Mouse (Mus musculus): ENCODE results near the gene Ten1.
A peak's percentile ranks its signal among the peaks of the same experiment; 100 is the strongest.

The Ten1 gene

DNA sequence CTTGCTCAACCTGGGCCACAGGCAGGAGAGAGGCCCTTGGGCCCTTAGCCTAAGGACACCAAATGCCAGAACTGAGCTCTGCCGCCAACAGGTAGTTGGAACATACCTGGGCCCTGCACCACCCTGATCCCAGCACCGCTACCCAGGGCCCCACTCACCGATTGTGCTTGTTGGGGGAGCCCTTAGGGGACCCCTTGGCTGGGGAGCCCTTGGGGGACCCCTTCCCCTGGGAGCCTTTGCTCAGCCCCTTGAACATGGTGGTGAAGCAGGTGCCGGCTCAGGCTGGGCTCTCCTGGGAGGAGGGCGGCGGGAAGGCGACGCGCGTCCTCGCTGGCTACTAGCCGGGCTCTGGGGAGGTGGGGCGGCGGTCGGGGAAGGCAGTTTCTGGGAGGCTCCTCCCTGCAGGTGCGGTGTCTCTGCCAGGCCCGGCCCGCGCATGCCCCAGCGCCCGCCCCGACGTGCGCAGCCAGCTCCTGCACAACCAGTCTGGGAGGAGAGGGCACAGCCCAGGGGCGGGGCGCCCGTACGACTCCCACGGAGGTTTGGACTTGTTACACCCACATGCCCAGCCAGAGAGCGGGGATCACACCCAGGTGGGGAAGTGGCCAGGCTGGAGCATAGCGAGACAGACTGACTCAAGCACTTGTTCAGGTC is 39.2 kb downstream of the Ten1 start, which contains the start of gene Evpl:
TSS of gene Evpl (minus strand) at position 336 of the 654 bp plus-strand sequence.
- peak in 1 of 2 experiments; percentile 32 for DNase-seq

DNA sequence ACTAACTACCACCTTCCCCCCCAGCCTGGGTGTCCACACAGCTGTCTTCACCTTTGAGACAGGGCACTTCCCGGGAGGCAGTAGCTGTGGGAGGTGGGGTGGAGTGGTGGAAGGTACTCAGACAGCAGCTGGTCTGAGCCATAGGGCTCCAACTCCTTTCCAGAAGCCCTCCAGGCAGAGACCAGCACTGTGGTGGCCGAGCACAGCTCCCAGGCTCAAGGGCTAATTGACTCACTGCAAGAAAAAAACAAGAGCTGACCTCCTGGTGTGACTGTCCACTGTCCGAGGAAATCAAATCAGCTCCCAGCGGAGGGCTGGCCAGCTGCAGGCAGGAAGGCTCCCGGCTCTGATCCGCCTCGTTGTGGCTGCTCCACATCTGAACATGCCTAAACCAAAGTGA is 41.1 kb downstream of the Ten1 start:
- no peak for DNase-seq

DNA sequence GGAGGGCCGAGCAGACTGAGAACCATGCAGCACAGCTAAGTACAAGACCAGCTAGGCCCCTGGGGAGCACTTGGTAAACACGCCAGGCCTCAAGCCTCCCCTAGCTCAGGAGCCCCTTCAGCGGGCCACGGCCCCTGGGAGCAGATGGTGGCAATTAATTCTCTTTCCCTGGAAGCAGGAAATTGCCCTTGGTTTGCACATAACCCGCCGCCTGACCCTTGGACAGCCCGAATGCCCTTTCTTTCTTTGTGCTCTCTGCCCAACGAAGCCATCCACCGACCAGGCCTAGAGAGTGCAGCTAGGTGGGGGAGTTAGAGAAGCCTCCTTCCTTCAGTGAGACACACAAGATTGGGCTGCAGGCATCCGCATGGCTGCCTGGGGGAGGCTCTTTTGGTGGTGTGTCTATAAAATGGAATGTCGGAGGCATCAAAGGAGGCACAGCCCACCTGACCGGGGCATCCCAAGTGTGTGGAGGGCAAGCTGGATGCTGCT is 43.1 kb downstream of the Ten1 start:
- DNase-seq, result no peak

DNA sequence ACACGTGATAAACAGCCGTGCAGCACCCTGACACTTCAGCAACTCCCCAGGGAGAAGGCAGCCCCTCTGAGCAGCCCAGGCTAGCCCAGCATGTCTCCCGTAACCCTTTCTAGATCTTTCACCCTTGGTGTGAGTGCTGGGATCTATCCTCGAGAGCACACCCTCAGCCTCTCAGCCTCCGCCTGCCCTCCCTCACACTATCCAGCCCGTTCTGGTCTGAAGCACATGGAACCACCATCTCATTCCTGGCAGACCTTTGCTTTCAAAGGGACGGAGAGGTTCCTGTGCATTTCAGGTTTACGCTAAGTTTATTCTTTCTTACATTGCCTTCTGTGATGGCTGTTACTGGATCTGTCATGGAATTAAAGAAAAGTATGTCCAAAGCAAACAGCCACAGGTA is 45.9 kb downstream of the Ten1 start:
- DNase-seq, result no peak

DNA sequence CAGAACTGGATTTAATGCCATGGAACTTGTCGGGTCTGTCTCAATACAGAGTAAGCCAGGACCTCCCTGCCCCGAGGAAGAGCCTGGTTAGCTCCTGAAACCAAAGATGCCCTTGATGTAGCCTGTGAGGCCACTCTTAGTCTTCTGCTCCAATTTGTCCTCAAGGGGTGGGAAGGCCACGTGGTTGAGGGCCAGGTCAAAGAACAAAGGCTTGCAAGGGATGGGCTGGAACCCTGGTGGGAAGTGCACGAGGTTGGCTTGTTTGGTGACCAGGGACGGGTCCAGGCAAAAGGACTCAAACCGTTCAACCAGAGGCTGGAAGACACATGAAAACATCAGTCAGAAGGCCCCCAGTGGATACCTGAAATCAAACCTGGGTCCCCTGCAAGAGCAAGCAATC is 47.0 kb downstream of the Ten1 start:
- no peak for DNase-seq

DNA sequence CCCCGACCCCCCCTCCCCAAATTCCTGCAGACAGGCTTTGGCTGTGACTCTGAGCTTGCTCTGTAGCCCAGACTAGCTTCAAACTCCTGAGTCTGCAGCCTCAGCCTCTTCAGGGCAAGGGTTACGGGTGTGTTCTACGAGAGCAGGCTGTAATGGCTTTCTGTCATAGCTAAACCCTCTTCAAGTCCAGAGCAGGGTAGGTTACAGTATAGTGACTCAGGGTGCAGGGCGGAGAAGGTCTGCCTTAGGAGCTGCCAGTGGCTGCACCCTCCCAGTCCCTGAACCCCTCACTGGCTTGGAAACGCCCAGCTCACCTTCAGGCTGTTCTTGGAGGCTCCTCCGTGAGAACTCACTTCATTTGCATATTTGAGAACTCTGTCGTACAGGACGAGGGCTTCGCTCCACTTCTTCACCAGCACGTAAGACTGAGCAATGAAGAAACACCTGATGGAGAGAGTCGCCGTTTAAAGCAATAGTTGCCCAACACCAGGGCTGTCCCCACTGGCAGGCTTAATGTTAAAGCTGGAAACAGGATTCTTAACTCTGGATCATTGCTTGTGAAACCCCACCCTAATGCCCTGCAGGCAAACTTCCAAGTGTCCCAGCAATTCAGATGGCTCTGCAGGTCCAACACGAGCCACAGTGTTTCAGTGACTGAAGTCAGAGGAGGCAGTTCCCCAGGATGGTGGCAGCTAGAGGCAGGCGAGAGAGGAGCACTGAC is 49.0 kb downstream of the Ten1 start:
- no peak for DNase-seq

DNA sequence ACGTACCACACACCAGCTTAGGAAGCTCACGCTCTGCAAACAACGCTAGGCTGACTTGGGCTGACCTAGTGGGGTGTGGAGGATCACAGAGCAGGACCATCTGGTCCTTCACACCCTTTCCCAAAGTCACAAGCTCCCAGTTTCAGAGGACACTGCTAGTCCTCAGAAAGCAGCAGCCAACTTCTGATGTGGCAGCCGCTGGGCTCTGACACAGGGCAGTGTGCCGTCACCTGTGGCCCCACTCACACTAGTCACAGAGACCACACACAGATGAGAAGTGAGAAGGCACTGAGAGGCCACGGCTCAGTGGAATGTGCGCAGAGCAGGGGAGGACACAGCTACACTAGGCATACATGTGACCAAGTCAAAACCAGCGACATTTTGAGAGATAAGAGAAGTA is 52.2 kb downstream of the Ten1 start:
- DNase-seq, result no peak

DNA sequence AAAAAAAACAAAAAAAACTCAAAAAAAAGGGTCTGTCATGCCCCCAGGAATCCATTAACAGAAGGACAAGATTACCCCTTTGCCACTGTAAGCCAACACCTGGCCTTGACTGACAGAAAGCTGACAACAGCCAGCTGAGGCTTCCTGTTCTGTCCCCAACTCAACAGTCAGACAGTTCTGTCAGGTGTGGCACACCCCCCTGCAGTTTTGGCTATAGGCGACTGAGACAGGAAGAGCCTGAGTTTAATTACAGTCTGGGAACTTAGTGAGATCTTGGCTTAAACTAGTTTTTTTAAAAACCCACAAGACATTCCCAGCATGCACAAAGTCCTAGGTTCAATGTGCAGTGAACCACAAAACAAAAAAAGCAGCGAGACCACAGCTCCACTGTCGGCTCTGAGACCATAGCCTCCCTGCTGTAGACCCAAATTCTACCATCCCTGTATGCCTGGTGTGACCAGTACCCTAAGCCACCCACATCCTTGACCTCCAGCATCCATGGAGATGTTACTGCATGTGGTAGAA is 54.5 kb downstream of the Ten1 start:
- DNase-seq, result no peak

DNA sequence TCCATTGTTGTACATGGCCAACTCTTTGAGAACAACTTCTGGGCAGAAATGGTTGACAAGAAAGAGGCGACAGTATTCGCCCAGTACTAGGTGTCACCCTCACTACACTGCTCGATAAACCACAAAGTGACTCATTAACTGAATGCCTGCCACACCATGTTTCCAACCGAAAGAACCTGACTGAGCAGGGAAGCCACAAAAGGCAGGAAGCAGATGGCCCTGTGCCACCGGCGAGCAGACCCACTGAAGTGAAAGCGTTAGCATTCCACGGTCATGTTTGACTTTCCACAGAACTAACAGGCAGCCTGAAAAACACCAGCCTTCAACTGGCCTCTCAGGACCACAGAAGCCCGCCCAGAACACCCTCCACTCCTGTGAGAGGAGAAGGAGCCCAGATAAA is 56.0 kb downstream of the Ten1 start:
- no peak for DNase-seq

DNA sequence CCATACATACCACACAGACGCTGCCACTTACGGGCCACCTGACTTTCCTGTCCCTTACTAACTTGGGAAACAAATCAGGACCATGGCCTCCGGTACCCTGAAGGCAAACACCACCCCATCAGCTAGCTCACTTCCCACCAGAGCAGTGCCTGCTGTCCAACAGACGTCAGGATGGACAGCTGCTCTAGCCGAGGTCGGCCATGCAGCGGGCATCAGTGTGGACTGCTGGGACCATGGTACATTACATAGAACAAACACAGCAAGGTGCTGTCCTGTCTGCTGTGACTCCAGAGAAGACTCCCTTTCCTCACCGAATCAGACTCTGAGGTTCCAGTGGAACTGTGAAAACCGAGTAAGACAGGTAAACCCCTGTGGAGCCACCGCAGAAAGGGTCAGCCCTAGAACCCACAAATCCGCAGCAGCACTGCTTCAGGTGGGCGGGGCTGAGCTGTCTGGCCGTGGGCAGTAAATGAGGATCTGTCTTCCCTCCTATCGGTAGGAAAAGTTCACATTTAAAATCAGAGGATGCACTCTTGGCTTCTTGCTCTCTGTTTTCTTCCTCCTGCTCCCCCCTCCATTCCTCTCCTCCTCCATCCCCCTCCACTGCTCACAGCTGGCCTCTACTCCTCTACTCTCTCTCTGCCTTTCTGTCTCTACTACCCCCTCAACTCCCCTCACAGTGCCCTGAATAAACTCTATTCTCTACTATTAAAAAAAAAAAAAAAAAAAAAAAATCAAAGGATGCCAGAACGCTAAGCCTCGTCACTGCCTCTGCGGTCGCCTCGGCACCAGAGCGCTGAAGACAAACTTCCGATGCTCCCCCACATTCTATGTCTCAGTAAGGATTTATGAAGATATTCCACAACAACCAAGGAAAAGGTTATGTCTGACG is 56.7 kb downstream of the Ten1 start:
- no peak for DNase-seq

DNA sequence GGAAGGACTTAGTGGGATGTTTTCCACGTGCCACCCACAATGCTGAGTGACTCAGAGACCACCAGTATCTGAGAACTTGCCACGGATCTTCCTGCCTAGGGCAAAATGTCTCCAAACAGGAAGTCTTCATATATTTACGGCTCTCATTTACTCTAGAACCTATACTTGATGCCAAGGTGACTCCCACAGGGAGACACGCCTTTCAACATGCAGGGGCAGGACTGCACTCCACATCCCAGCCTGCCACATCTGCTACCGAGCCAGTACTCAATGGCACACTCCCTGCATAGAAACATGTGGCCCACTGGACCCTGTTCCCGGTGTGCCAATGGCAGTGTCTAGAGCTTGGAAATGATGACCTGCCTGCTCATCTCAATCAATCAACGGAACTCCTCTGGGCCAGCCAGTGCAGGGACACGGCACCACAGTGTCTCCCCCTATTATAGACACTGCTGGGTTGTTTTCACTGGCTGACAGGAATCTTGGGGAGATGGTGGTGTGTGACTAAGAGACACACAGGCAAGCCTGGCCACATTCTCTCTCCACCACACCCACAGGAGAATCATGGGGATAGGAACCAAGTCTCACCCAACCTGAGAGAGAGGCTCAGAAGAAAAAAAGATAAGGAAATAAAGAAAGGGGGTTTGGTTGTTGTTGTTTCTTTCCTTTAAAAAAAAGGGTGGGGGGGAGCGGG is 57.5 kb downstream of the Ten1 start:
- DNase-seq, result no peak

DNA sequence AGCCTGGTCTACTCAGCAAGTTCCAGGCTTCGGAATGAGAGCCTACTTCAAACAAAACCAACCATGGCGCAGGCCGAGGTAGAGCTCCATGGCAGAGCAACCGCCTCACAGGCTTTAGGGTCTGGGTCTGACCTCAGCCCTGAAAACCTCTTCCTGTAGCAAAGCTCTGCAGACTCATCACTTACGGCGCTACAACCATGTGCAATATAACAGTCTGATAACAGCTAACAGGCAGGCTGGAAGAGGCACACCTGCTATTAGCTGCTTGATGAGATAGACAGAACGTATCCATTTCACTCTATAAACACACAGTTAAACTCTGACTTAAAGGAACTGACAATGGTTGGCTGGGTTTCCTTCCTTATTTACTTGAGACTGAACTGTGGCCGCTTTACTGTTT is 60.8 kb downstream of the Ten1 start:
- no peak for DNase-seq

DNA sequence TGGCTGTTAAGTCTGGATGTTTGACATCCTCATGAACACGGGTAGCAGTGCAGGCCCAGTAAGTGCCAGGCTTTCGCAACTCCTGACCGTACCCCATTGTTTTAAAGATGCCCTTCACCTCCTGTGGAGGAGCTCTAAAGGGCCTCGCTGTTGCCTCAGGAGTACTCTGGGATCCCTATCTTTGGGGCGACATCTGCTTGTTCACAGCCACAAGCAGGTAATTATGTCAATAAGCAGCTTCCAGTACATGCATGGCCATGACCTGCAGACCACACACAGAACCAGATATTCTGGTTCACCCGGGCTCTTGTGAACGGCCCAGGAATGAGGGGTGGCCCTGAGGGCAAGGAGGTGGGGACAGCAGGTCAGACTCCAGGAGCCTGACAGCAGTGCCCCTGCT is 61.6 kb downstream of the Ten1 start:
- no peak for DNase-seq
